Mouse (Mus musculus): ENCODE data around the gene Gpr84. TPM values are rescaled to one million over a fixed set of nuclear protein-coding genes. Genes with fewer than 3 reads are reported as not detected.

Gene Gpr84
- total and polyA plus RNA-seq, 2 experiments from 2014 or later: 0.29 to 0.33 TPM

DNA sequence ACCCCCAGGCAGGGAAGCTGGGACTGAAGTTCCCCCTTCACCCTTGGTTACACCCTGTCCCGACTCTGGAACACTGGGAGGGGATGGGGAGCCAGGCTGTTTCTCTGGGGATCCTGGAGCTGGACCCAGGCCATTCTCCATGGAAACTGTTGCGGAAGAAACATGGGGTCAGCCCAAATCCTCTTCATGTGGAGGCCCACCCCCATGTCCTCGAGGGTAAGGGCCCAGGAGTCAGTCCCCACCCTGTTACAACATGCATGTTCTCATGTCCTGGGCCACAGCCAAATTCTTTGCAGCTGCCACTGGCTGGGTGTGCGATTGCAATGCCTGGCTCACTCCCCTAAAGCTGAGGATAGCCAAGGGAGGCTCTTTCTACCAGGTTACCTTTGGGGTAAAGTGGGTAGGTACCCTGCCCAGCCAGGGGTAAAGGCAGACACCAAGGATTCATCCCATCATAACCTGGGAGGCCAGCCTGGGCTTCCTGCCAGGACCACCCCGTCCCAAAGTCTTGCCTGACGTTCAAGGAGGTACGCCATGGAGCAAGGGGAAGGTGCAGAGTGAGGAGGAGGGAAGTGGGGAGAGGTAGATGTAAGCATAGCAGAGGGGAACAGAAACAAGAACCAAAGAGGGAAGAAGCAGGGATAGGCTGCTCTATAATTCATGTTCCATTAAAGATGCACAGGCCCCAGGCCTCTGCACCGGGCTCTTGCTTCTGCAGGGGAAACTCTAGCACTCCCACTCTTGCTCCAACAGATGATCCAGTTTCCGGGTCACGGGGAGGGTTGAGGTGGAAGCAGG lies 5.8 kb upstream of the Gpr84 start:
- H3K9me3 ChIP-seq (ENCODE audit: low read length): no peaks in the 10 kb centered on the region
- TF ChIP-seq CTCF (IDR thresholded peaks at IDR 0.05; ENCODE audit: low read depth): no peak
- H3K27me3 ChIP-seq (ENCODE audit: insufficient read depth, low read length): no peaks in the 10 kb centered on the region
- H3K4me1 ChIP-seq (ENCODE audit: insufficient read depth): no peaks in the 10 kb centered on the region
- no peak overlapping the region for H3K27ac ChIP-seq (ENCODE audit: low read depth, low read length)
- DNase-seq: no peak
- WGBS: 72% methylated on average over 10 of the region's 10 CpGs
- no peak overlapping the region for H3K4me3 ChIP-seq (ENCODE audit: low read depth, low read length)
- no peak overlapping the region for H3K9ac ChIP-seq
- no peak overlapping the region for H3K4me2 ChIP-seq (ENCODE audit: low read depth)
- peaks cover 36% of the 10 kb centered on the region for H3K36me3 ChIP-seq (ENCODE audit: insufficient read depth)
- ATAC-seq: no peak

GRCm38 (mm10) chr15:103315011-103315502 lies 4.6 kb upstream of the Gpr84 start:
- H3K27ac ChIP-seq (ENCODE audit: low read depth, low read length): no peak overlapping the region
- H3K36me3 ChIP-seq (ENCODE audit: insufficient read depth): peaks cover 36% of the 10 kb centered on the region
- H3K9ac ChIP-seq: 0 out of 2 replicates have a peak overlapping the region, but pooled peaks have one; percentile 10
- ATAC-seq: peak; percentile 92
- peak; percentile 84 for TF ChIP-seq CTCF (IDR thresholded peaks at IDR 0.05; ENCODE audit: low read depth)
- no peaks in the 10 kb centered on the region for H3K27me3 ChIP-seq (ENCODE audit: insufficient read depth, low read length)
- no peaks in the 10 kb centered on the region for H3K9me3 ChIP-seq (ENCODE audit: low read length)
- peak overlapping the region; percentile 33 for H3K4me2 ChIP-seq (ENCODE audit: low read depth)
- H3K4me1 ChIP-seq (ENCODE audit: insufficient read depth): no peaks in the 10 kb centered on the region
- peak; percentile 81 for DNase-seq
- no peak overlapping the region for H3K4me3 ChIP-seq (ENCODE audit: low read depth, low read length)
- WGBS: 3% methylated on average over 17 of the region's 18 CpGs

DNA sequence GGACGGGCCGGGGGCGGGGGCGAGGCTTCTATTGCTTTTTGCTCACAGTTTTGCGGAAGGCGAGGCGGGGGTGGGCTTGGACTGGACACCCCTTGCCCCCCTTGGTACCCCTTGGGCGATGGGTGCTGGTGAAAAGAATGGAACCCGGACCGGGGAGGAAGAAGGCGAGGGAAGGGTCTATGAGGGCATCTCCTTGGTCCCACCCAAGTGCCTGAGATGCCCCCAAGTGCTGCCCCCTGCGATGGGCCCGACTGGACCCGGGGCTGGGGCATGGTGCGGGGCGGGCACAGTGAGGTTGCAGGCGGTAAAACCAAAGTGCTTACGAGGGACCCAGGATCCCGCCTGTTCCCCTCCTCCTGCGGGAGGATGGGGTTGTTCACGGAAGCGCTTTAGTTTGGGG lies 3.8 kb upstream of the Gpr84 start:
- ATAC-seq: no peak
- 60% methylated on average over 19 of the region's 22 CpGs for WGBS

DNA sequence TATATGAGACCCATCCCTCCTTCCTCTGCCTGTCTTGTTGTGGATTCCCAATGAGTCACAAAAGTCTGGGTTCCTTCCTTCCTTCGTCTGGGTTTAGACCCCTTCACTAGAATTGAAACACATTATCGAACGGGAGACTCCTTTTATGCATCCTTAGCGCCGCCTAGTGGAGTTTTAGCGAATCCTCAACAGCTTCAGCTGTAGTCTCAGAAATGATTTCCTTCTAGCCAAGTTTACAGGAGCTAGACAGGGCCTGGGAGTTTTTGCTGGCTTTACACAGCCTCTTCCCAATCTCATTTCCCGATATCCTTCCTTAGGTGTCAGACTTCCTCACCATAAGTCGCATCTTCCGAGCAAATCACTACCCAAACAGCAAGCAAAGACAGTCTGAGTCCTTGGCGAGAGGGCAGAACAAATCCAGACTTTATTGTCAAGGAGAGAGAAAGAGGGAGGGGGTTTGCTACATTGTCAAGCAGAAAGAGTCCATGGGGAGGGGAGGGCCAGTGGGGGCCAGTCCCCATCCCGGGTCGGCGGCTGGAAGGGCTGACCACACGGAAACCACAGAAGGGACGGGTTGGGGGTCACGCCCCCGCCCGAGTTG lies 3.2 kb upstream of the Gpr84 start:
- peak overlapping the region; percentile 57; the same call in 1 of the 2 replicates for H3K27ac ChIP-seq (ENCODE audit: low read depth, low read length)
- 21% methylated on average over 18 of the region's 18 CpGs for WGBS

More for the DNA sequence above, 3.8 kb upstream of the Gpr84 start:
- Histone ChIP-seq H3K9ac (no peak overlapping the region), H3K27ac (ENCODE audit: low read depth, low read length) (peak overlapping the region; percentile 57; the same call in 1 of the 2 replicates), H3K4me2 (ENCODE audit: low read depth) (0 out of 2 replicates have a peak overlapping the region, but pooled peaks have one; percentile 33), H3K4me3 (ENCODE audit: low read depth, low read length) (no peak overlapping the region), H3K9me3 (ENCODE audit: low read length) (no peaks in the 10 kb centered on the region), H3K36me3 (ENCODE audit: insufficient read depth) (peaks cover 36% of the 10 kb centered on the region), H3K27me3 (ENCODE audit: insufficient read depth, low read length) (no peaks in the 10 kb centered on the region), H3K4me1 (ENCODE audit: insufficient read depth) (no peaks in the 10 kb centered on the region)
- TF ChIP-seq CTCF (IDR thresholded peaks at IDR 0.05; ENCODE audit: low read depth): no peak
- no peak for DNase-seq

GRCm38 (mm10) chr15:103308876-103309580 lies 1.4 kb downstream of the Gpr84 start:
- H3K4me2 ChIP-seq (ENCODE audit: low read depth): no peak overlapping the region
- H3K9me3 ChIP-seq (ENCODE audit: low read length): no peaks in the 10 kb centered on the region
- peaks cover 25% of the 10 kb centered on the region for H3K4me1 ChIP-seq (ENCODE audit: insufficient read depth)
- TF ChIP-seq CTCF (IDR thresholded peaks at IDR 0.05; ENCODE audit: low read depth): no peak
- no peak overlapping the region for H3K27ac ChIP-seq (ENCODE audit: low read depth, low read length)
- peak overlapping the region; percentile 14; the same call in 1 of the 2 replicates for H3K9ac ChIP-seq
- H3K27me3 ChIP-seq (ENCODE audit: insufficient read depth, low read length): no peaks in the 10 kb centered on the region
- no peak for DNase-seq
- ATAC-seq: no peak
- no peak overlapping the region for H3K4me3 ChIP-seq (ENCODE audit: low read depth, low read length)
- no peaks in the 10 kb centered on the region for H3K36me3 ChIP-seq (ENCODE audit: insufficient read depth)
- WGBS: 64% methylated on average over 26 of the region's 26 CpGs

More for the DNA sequence above, 3.2 kb upstream of the Gpr84 start:
- no peak overlapping the region for H3K9ac ChIP-seq
- H3K9me3 ChIP-seq (ENCODE audit: low read length): no peaks in the 10 kb centered on the region
- no peaks in the 10 kb centered on the region for H3K4me1 ChIP-seq (ENCODE audit: insufficient read depth)
- H3K4me3 ChIP-seq (ENCODE audit: low read depth, low read length): no peak overlapping the region
- ATAC-seq (peak; percentile 44), DNase-seq (peak; percentile 91)
- H3K27me3 ChIP-seq (ENCODE audit: insufficient read depth, low read length): no peaks in the 10 kb centered on the region
- peaks cover 32% of the 10 kb centered on the region for H3K36me3 ChIP-seq (ENCODE audit: insufficient read depth)
- H3K4me2 ChIP-seq (ENCODE audit: low read depth): no peak overlapping the region
- peak; percentile 93 for TF ChIP-seq CTCF (IDR thresholded peaks at IDR 0.05; ENCODE audit: low read depth)

DNA sequence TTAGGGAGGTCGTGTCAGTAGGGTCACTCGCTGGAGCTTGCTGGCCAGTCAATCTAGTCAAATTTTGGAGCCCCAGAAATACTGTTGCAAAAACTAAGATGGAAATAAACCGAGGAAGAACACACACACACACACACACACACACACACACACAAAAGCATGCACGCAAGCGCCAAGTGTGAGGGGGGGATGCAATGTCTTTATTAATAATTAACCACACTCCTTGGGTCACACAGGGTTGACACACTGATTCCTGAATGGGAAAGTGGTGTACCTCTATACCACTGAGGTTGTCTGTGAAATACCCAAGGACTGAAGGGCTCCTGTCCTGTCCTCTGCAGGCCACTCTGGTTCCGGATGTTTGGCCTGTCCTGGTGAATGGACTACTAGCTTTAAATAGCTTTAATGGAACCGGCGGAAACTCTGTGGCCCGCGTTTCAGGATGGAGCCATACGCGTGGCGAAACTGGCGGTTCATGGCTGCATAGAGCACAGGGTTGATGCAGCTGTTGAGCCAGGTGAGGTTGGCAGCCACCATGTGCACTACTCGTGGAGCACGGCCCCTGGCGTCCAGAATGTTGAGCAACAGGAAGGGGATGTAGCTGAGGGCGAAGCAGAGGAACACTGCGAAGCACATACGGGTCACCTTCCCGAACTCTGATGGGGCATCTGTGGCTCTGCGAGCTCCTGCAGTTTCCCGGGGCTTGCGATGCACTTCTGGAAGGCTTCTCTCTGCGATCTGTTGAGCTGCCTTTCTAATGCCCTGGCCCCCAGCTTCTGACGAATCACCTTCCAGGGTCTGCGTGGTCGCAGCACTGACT lies 2.1 kb downstream of the Gpr84 start:
- H3K9ac ChIP-seq: peak overlapping the region; percentile 14; the same call in 1 of the 2 replicates
- WGBS: 51% methylated on average over 28 of the region's 28 CpGs
- DNase-seq (no peak), ATAC-seq (no peak)
- no peak overlapping the region for H3K4me3 ChIP-seq (ENCODE audit: low read depth, low read length)
- H3K36me3 ChIP-seq (ENCODE audit: insufficient read depth): no peaks in the 10 kb centered on the region
- H3K4me2 ChIP-seq (ENCODE audit: low read depth): no peak overlapping the region
- no peaks in the 10 kb centered on the region for H3K9me3 ChIP-seq (ENCODE audit: low read length)
- peaks cover 28% of the 10 kb centered on the region for H3K4me1 ChIP-seq (ENCODE audit: insufficient read depth)
- no peaks in the 10 kb centered on the region for H3K27me3 ChIP-seq (ENCODE audit: insufficient read depth, low read length)
- no peak overlapping the region for H3K27ac ChIP-seq (ENCODE audit: low read depth, low read length)
- no peak for TF ChIP-seq CTCF (IDR thresholded peaks at IDR 0.05; ENCODE audit: low read depth)

All from forebrain, postnatal 0 days (tissue).